ENCODE assay signal across 1 mouse cellular context in genomic region chr10:59872651-59873050, GRCm38 (mm10).
TF ChIP-seq lines count a peak whose summit lies in the region.

No protein-coding gene starts in this region.

TF ChIP-seq in MEL, 35 proteins besides CTCF, POLR2A, EP300 and RAD21 (continued from another document):
- 0 out of 2 replicates have a peak, but pooled peaks have one; percentile 31 for TF ChIP-seq ELF1 (IDR thresholded peaks at IDR 0.05; ENCODE audit: low read depth, low read length)
